Mouse (Mus musculus) CH12.LX (cell line): ENCODE results near the gene Dazl.

Experiments used
- BHLHE40 ChIP-seq: IDR thresholded peaks from 2 replicates; pipeline ENCODE4 v1.6.1; 2011; ENCODE audit warnings: mild to moderate bottlenecking, low read depth, low read length, improper control_type of control experiment
- CTCF ChIP-seq, 2 experiments: IDR thresholded peaks in 1 of 2; conservative IDR thresholded peaks in 1 of 2; 2 replicates each; pipeline ENCODE4 v1.5.1; 2011 to 2012; ENCODE audit warnings: low read depth in 2 of 2, low read length in 2 of 2, improper control_type of control experiment in 1 of 2, inconsistent platforms in 1 of 2, mild to moderate bottlenecking in 1 of 2, moderate library complexity in 1 of 2
- E2F4 ChIP-seq: IDR thresholded peaks from 2 replicates; pipeline ENCODE4 v1.6.1; 2011; ENCODE audit warnings: low read depth, low read length, improper control_type of control experiment; ENCODE audit not compliant: insufficient replicate concordance
- MEF2A ChIP-seq: IDR thresholded peaks from 2 replicates; pipeline ENCODE4 v1.6.1; 2014; ENCODE audit warnings: low read depth, mild to moderate bottlenecking, inconsistent platforms, low read length, improper control_type of control experiment, borderline replicate concordance
- POLR2A ChIP-seq: IDR thresholded peaks from 2 replicates; pipeline ENCODE4 v1.6.1; 2011; ENCODE audit warnings: low read depth, mild to moderate bottlenecking, improper control_type of control experiment, low read length
- SMC3 ChIP-seq: IDR thresholded peaks from 2 replicates; pipeline ENCODE4 v1.6.1; 2011; ENCODE audit warnings: low read depth, low read length, improper control_type of control experiment

DNA sequence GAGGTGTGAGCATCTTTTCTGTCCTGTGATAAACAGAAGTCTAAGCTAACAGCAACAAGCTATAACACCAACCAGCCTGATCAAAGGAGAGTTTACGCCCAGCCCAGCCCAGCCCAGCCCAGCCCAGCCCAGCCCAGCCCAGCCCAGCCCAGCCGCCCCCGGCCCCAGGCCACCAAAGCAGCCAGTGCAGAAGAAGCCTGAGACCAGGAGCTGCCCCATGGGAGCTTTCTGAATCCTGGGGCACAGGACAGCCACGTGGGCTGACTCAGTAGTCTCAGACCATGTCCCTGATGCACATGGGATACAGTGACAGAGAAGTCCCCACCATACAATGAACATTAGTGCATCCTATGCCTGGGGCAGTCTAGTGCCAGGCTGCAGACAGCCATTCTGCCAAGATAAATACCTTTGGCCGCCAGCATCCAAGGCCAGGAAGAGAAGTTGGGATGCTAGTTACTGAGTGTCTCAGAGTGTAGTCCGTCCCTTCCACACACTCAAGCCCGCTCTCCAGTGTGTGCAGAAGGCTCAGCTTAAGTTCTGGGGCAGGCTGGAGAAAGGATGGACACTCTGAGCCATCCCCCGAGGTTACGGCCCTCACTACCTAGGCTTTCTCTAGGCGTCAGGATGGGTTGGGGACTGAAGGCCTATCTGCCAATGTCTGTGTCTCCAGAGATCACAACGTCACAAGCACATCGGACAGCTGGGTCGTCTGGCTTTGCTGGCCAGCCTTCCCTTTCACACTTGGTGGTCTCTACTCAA lies 57.3 kb downstream of the Dazl start:
- TF ChIP-seq CTCF (conservative IDR thresholded peaks at IDR 0.05 in 1 of 2, IDR thresholded peaks at IDR 0.05 in 1 of 2; ENCODE audit: low read depth in 2 of 2, low read length in 2 of 2) (no peak), E2F4 (no peak), BHLHE40 (no peak), POLR2A (no peak), MEF2A (no peak), SMC3 (no peak)
